Mouse (Mus musculus): ENCODE results near the gene Gatad2a.

- TF ChIP-seq CTCF (IDR thresholded peaks at IDR 0.05; ENCODE audit: borderline replicate concordance, insufficient read depth, low read depth, low read length), result no peak
- TF ChIP-seq POLR2A (IDR thresholded peaks at IDR 0.05; ENCODE audit: borderline replicate concordance, insufficient read depth, low read length), result no peak
Measured at GRCm38 (mm10) chr8:69894836-69895332, 101.3 kb downstream of the Gatad2a start.

Measured in cerebellum, adult 2 months (tissue).